Mouse (Mus musculus) stomach, postnatal 0 days (tissue): Measurements from ENCODE around the gene Zfp42. TPM values are rescaled to one million over a fixed set of nuclear protein-coding genes. Genes with fewer than 3 reads are reported as not detected.
A peak's percentile ranks its signal among the peaks of the same experiment; 100 is the strongest.
"Not testable (repeated sequence)": the region's sequence is repeated elsewhere in the genome, so short reads cannot be mapped to it uniquely, and the experiment has no call there.

Experiments
- ATAC-seq: fragments of 200-750 bp; cut with Nextera tagmentation; 2 replicates; pipeline ENCODE4 v1.8.0; 2017; ENCODE audit not compliant: low FRiP score, low TSS enrichment
- DNase-seq: peaks from one replicate; pipeline ENCODE4 v3.0.0-alpha.2; 2016; ENCODE audit warnings: low spot score
- H3K27ac ChIP-seq: fragments of 300-500 bp; sonication (generic); replicated peaks from 2 replicates; pipeline ENCODE4 v1.5.1; 2014; ENCODE audit warnings: mild to moderate bottlenecking, control low read depth
- H3K27me3 ChIP-seq: fragments of 300-500 bp; sonication (generic); 2 replicates; pipeline ENCODE4 v1.6.1; 2014; ENCODE audit warnings: low read length; ENCODE audit not compliant: control insufficient read depth, insufficient read depth
- H3K36me3 ChIP-seq: fragments of 300-500 bp; sonication (generic); 2 replicates; pipeline ENCODE4 v1.6.1; 2014; ENCODE audit warnings: low read length, mixed read lengths; ENCODE audit not compliant: control insufficient read depth, insufficient read depth
- H3K4me1 ChIP-seq: fragments of 300-500 bp; sonication (generic); replicated peaks from 2 replicates; pipeline ENCODE4 v1.6.1; 2014; ENCODE audit warnings: antibody characterized with exemption; ENCODE audit not compliant: control insufficient read depth, insufficient read depth
- H3K4me2 ChIP-seq: fragments of 300-500 bp; sonication (generic); replicated peaks from 2 replicates; pipeline ENCODE4 v1.6.1; 2014; ENCODE audit warnings: low read depth, mild to moderate bottlenecking, control low read depth, moderate library complexity
- H3K4me3 ChIP-seq: fragments of 300-500 bp; sonication (generic); 2 replicates; pipeline ENCODE4 v1.5.1; 2014; ENCODE audit warnings: low read depth, low read length, control low read depth
- H3K9ac ChIP-seq: fragments of 300-500 bp; sonication (generic); 2 replicates; pipeline ENCODE4 v1.6.1; 2014; ENCODE audit warnings: mild to moderate bottlenecking, low read length, control low read depth, mixed read lengths
- H3K9me3 ChIP-seq: fragments of 300-500 bp; sonication (generic); 2 replicates; pipeline ENCODE4 v1.6.1; 2016; ENCODE audit warnings: low read length; ENCODE audit not compliant: control insufficient read depth
- CTCF ChIP-seq: IDR thresholded peaks from 2 replicates; pipeline ENCODE4 v1.5.1; 2016; ENCODE audit warnings: antibody characterized with exemption, low read depth, mild to moderate bottlenecking, moderate library complexity
- EP300 ChIP-seq: optimal IDR thresholded peaks from 2 replicates; pipeline ENCODE3; 2016; ENCODE audit warnings: antibody characterized with exemption
- WGBS: fragments of 180-500 bp; shearing (Covaris S2); extraction: QIAGEN DNeasy Blood & Tissue Kit; methylation state at CpG from one replicate; pipeline ENCODE4 v1.1.7; 2014; 5-methylcytosine and 5-hydroxymethylcytosine counted together
- polyA plus RNA-seq: library from polyadenylated mRNA; unstranded; fragments of >200 nt; fragmentation: Nextera tagmentation; extraction: Ambion mirVana; gene quantifications from 2 replicates; pipeline ENCODE4 v1.2.1, GENCODE M21; 2015

Gene Zfp42
- 0.05 and 0.11 TPM in 2 replicates for polyA plus RNA-seq

GRCm38 (mm10) chr8:43306896-43307295 is at the start of gene Zfp42:
Gene Zfp42, minus strand, starts transcription at chr8:43306980.
- TF ChIP-seq EP300 (no peak), CTCF (no peak)
- Histone ChIP-seq H3K4me1 (no peaks in the 10 kb centered on the region), H3K4me3 (no peak within 1 kb of the TSS), H3K9ac (no peak within 1 kb of the TSS), H3K27ac (no peak within 1 kb of the TSS), H3K36me3 (no peaks in the 10 kb centered on the region), H3K27me3 (no peaks in the 10 kb centered on the region), H3K4me2 (no peak within 1 kb of the TSS), H3K9me3 (0 out of 2 replicates have a peak, but pooled peaks cover 2% of the 10 kb centered on the region)
- 43% methylated on average over 14 of the region's 14 CpGs for WGBS
- ATAC-seq (no peak), DNase-seq (no peak)

- ATAC-seq (no peak), DNase-seq (no peak)
- 53% methylated on average over 12 of the region's 12 CpGs for WGBS
- H3K36me3 ChIP-seq, result no peaks in the 10 kb centered on the region
- no peaks in the 10 kb centered on the region for H3K9me3 ChIP-seq
- H3K4me2 ChIP-seq, result no peak overlapping the region
- H3K27ac ChIP-seq, result no peak overlapping the region
- H3K27me3 ChIP-seq, result no peaks in the 10 kb centered on the region
- H3K4me1 ChIP-seq, result no peaks in the 10 kb centered on the region
- H3K4me3 ChIP-seq, result no peak overlapping the region
- TF ChIP-seq EP300 (no peak), CTCF (no peak)
- no peak overlapping the region for H3K9ac ChIP-seq
Measured at GRCm38 (mm10) chr8:43356069-43356770, 49.4 kb upstream of the Zfp42 start.

GRCm38 (mm10) chr8:43352241-43352640 is 45.5 kb upstream of the Zfp42 start:
- H3K36me3 ChIP-seq, H3K4me3 ChIP-seq, H3K9ac ChIP-seq, DNase-seq, H3K9me3 ChIP-seq, H3K4me2 ChIP-seq, ATAC-seq, H3K27ac ChIP-seq, H3K27me3 ChIP-seq, H3K4me1 ChIP-seq: not testable (repeated sequence)

- Histone ChIP-seq H3K4me1 (no peaks in the 10 kb centered on the region), H3K9ac (no peak overlapping the region), H3K36me3 (no peaks in the 10 kb centered on the region), H3K27me3 (no peaks in the 10 kb centered on the region), H3K4me2 (no peak overlapping the region), H3K9me3 (no peaks in the 10 kb centered on the region), H3K4me3 (no peak overlapping the region), H3K27ac (no peak overlapping the region)
- WGBS, result 76% methylated on average over 5 of the region's 5 CpGs
- ATAC-seq, result no peak
- TF ChIP-seq CTCF, result no peak
- TF ChIP-seq EP300, result no peak
- no peak for DNase-seq
Measured at GRCm38 (mm10) chr8:43338555-43338954, 31.8 kb upstream of the Zfp42 start.

GRCm38 (mm10) chr8:43333465-43333864 is 26.7 kb upstream of the Zfp42 start:
- Histone ChIP-seq H3K27me3 (no peaks in the 10 kb centered on the region), H3K4me1 (no peaks in the 10 kb centered on the region), H3K9me3 (no peaks in the 10 kb centered on the region), H3K36me3 (no peaks in the 10 kb centered on the region), H3K4me3 (no peak overlapping the region), H3K9ac (no peak overlapping the region), H3K4me2 (no peak overlapping the region), H3K27ac (no peak overlapping the region)
- ATAC-seq, result no peak
- TF ChIP-seq CTCF (peak; percentile 61), EP300 (no peak)
- 73% methylated on average over 4 of the region's 4 CpGs for WGBS
- DNase-seq, result peak; percentile 18

- Histone ChIP-seq H3K4me1 (no peaks in the 10 kb centered on the region), H3K9ac (no peak overlapping the region), H3K36me3 (no peaks in the 10 kb centered on the region), H3K4me3 (no peak overlapping the region), H3K27me3 (no peaks in the 10 kb centered on the region), H3K4me2 (no peak overlapping the region), H3K9me3 (no peaks in the 10 kb centered on the region), H3K27ac (no peak overlapping the region)
- ATAC-seq, result no peak
- DNase-seq, result no peak
- WGBS, result 90% methylated on average over 7 of the region's 7 CpGs
- no peak for TF ChIP-seq EP300
- no peak for TF ChIP-seq CTCF
Measured at GRCm38 (mm10) chr8:43331657-43332056, 24.9 kb upstream of the Zfp42 start.
